Mouse (Mus musculus): ENCODE measurements around the gene Cdadc1. TPM values are rescaled to one million over a fixed set of nuclear protein-coding genes. Genes with fewer than 3 reads are reported as not detected.

Gene Cdadc1
- polyA plus RNA-seq, 1 experiment from 2014 or later = 35.5 TPM

- H3K4me2 ChIP-seq (replicated peaks; ENCODE audit: low read depth, low read length) = no peak overlapping the region
- H3K9ac ChIP-seq (ENCODE audit: low read depth, low read length) = no peak overlapping the region
- H3K36me3 ChIP-seq (ENCODE audit: control insufficient read depth, insufficient read depth, low read length) = peaks cover 4% of the 10 kb centered on the region; the same call in 1 of the 2 replicates
- no peak overlapping the region for H3K4me3 ChIP-seq (ENCODE audit: low read length)
- ATAC-seq (ENCODE audit: low FRiP score, low TSS enrichment) = no peak
- H3K4me1 ChIP-seq (ENCODE audit: control insufficient read depth, insufficient read depth, low read length) = no peaks in the 10 kb centered on the region
- no peak overlapping the region for H3K27ac ChIP-seq (ENCODE audit: low read depth, low read length)
- no peaks in the 10 kb centered on the region for H3K9me3 ChIP-seq (ENCODE audit: control insufficient read depth, low read length)
- no peaks in the 10 kb centered on the region for H3K27me3 ChIP-seq (ENCODE audit: control insufficient read depth, insufficient read depth, low read length)
- WGBS = 55% methylated on average over 3 of the region's 3 CpGs
Measured at GRCm38 (mm10) chr14:59543158-59543826, 54.5 kb downstream of the Cdadc1 start.

- Histone ChIP-seq H3K9ac (ENCODE audit: low read depth, low read length) (no peak overlapping the region), H3K4me2 (replicated peaks; ENCODE audit: low read depth, low read length) (no peak overlapping the region), H3K27ac (ENCODE audit: low read depth, low read length) (no peak overlapping the region), H3K9me3 (ENCODE audit: control insufficient read depth, low read length) (no peaks in the 10 kb centered on the region), H3K27me3 (ENCODE audit: control insufficient read depth, insufficient read depth, low read length) (no peaks in the 10 kb centered on the region), H3K4me3 (ENCODE audit: low read length) (no peak overlapping the region), H3K4me1 (ENCODE audit: control insufficient read depth, insufficient read depth, low read length) (no peaks in the 10 kb centered on the region), H3K36me3 (ENCODE audit: control insufficient read depth, insufficient read depth, low read length) (peaks cover 4% of the 10 kb centered on the region; the same call in 1 of the 2 replicates)
- ATAC-seq (ENCODE audit: low FRiP score, low TSS enrichment) = no peak
- 76% methylated on average over 6 of the region's 6 CpGs for WGBS
Measured at GRCm38 (mm10) chr14:59540761-59541160, 57.0 kb downstream of the Cdadc1 start.

GRCm38 (mm10) chr14:59540230-59540629 is 57.5 kb downstream of the Cdadc1 start:
- Histone ChIP-seq H3K4me2 (replicated peaks; ENCODE audit: low read depth, low read length) (no peak overlapping the region), H3K4me3 (ENCODE audit: low read length) (no peak overlapping the region), H3K9me3 (ENCODE audit: control insufficient read depth, low read length) (no peaks in the 10 kb centered on the region), H3K4me1 (ENCODE audit: control insufficient read depth, insufficient read depth, low read length) (no peaks in the 10 kb centered on the region), H3K36me3 (ENCODE audit: control insufficient read depth, insufficient read depth, low read length) (peaks cover 4% of the 10 kb centered on the region; the same call in 1 of the 2 replicates), H3K27ac (ENCODE audit: low read depth, low read length) (no peak overlapping the region), H3K27me3 (ENCODE audit: control insufficient read depth, insufficient read depth, low read length) (no peaks in the 10 kb centered on the region), H3K9ac (ENCODE audit: low read depth, low read length) (no peak overlapping the region)
- WGBS = 69% methylated on average over 2 of the region's 2 CpGs
- ATAC-seq (ENCODE audit: low FRiP score, low TSS enrichment) = no peak

DNA sequence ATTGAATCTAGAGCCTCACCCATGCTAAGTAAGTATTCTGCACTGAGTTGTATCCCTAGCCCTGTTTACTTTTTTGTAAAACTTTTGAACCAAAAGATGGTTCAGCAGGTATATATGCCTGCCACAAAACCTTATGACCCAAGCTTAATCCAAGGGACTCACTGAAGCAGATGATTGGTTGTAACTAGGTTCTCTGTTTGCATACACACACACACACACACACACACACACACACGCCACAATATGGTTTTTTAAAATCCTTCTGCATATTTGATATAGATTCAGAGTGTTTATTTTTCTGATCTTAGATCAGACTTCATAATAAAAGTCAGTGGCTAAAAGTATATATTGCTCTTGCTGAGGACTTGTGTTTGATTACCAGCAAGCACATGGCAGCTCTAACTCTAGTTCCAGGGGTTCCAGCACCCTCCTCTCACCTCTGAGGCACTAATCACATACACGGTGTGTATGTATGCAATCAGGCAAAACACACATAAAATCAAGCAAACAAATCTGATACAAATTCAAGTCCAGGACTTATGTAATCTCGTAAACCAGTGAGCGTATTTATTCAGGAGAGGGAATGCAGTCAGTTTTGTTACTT is 59.8 kb downstream of the Cdadc1 start:
- H3K9ac ChIP-seq (ENCODE audit: low read depth, low read length) = no peak overlapping the region
- no peaks in the 10 kb centered on the region for H3K27me3 ChIP-seq (ENCODE audit: control insufficient read depth, insufficient read depth, low read length)
- H3K4me1 ChIP-seq (ENCODE audit: control insufficient read depth, insufficient read depth, low read length) = no peaks in the 10 kb centered on the region
- H3K4me2 ChIP-seq (replicated peaks; ENCODE audit: low read depth, low read length) = no peak overlapping the region
- 91% methylated on average over 4 of the region's 4 CpGs for WGBS
- no peak overlapping the region for H3K4me3 ChIP-seq (ENCODE audit: low read length)
- H3K9me3 ChIP-seq (ENCODE audit: control insufficient read depth, low read length) = no peaks in the 10 kb centered on the region
- no peak overlapping the region for H3K27ac ChIP-seq (ENCODE audit: low read depth, low read length)
- no peak for ATAC-seq (ENCODE audit: low FRiP score, low TSS enrichment)
- peaks cover 4% of the 10 kb centered on the region; the same call in 1 of the 2 replicates for H3K36me3 ChIP-seq (ENCODE audit: control insufficient read depth, insufficient read depth, low read length)

DNA sequence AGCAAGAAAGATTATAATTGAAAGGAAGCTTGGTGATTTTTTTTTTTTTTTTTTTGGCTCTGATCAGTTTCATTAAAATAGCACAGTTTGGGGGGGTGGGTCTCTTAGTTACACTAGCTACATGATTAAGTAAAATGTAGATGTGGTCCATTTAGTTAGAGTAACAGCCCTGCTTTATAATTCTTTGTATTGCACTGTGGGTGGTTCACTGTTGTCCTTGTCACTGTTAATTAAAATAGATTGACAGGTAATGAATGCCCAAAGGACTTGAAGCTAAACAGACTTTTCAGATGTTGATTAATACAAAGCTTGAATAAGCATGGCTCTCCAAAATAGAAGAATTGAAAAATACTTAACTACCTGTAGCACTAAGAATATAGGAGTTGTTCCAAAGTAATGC is 63.9 kb downstream of the Cdadc1 start:
- no peak overlapping the region for H3K4me2 ChIP-seq (replicated peaks; ENCODE audit: low read depth, low read length)
- H3K9me3 ChIP-seq (ENCODE audit: control insufficient read depth, low read length) = no peaks in the 10 kb centered on the region
- H3K36me3 ChIP-seq (ENCODE audit: control insufficient read depth, insufficient read depth, low read length) = no peaks in the 10 kb centered on the region; the same call in 1 of the 2 replicates
- no peaks in the 10 kb centered on the region for H3K27me3 ChIP-seq (ENCODE audit: control insufficient read depth, insufficient read depth, low read length)
- no peak overlapping the region for H3K4me3 ChIP-seq (ENCODE audit: low read length)
- ATAC-seq (ENCODE audit: low FRiP score, low TSS enrichment) = no peak
- no peaks in the 10 kb centered on the region for H3K4me1 ChIP-seq (ENCODE audit: control insufficient read depth, insufficient read depth, low read length)
- no peak overlapping the region for H3K9ac ChIP-seq (ENCODE audit: low read depth, low read length)
- no peak overlapping the region for H3K27ac ChIP-seq (ENCODE audit: low read depth, low read length)

DNA sequence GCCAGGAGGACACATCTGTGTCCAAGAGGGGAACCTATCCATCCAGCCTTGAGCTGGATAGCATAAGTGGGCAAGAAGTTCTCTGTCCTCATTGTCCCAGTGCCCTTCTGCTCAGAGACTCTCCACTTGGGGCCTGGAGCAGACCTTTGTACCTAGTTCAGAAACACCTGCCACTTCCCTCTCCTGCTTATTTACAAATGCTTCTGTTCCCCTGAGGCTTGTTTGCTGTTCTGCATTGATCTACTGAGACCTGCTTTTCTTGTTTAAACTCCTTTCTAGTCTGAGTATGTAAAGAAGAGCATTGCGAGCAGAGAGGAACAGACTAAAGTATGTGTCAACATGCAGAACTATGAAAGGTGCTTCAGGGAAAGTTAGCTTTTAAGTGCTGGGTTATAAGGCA is 64.8 kb downstream of the Cdadc1 start:
- 86% methylated on average over 1 of the region's 1 CpGs for WGBS
- H3K9me3 ChIP-seq (ENCODE audit: control insufficient read depth, low read length) = no peaks in the 10 kb centered on the region
- no peaks in the 10 kb centered on the region for H3K4me1 ChIP-seq (ENCODE audit: control insufficient read depth, insufficient read depth, low read length)
- no peak overlapping the region for H3K9ac ChIP-seq (ENCODE audit: low read depth, low read length)
- no peak overlapping the region for H3K4me3 ChIP-seq (ENCODE audit: low read length)
- no peaks in the 10 kb centered on the region; the same call in 1 of the 2 replicates for H3K36me3 ChIP-seq (ENCODE audit: control insufficient read depth, insufficient read depth, low read length)
- no peak for ATAC-seq (ENCODE audit: low FRiP score, low TSS enrichment)
- no peaks in the 10 kb centered on the region for H3K27me3 ChIP-seq (ENCODE audit: control insufficient read depth, insufficient read depth, low read length)
- H3K27ac ChIP-seq (ENCODE audit: low read depth, low read length) = no peak overlapping the region
- H3K4me2 ChIP-seq (replicated peaks; ENCODE audit: low read depth, low read length) = no peak overlapping the region

DNA sequence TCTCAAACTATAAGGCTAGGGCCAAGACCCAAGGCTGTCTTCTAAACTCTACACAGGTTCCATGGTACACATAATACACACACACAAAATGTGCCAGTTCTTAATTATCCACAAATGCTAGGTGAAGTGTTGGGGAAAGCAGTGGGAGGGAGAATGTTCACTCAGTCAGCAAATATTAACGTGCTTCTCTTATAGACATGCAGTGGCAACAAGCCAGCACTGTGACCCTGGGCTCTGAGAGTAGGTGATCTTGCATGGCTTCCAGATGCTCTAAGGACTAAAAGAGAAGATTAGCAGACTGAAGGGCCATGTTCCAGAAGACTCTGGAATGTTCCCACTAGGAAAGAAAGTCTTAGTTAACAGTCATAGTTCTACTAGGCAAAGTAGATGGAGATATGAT is 67.0 kb downstream of the Cdadc1 start:
- H3K4me2 ChIP-seq (replicated peaks; ENCODE audit: low read depth, low read length) = no peak overlapping the region

GRCm38 (mm10) chr14:59525843-59526242 is 71.9 kb downstream of the Cdadc1 start:
- Histone ChIP-seq H3K4me1 (ENCODE audit: control insufficient read depth, insufficient read depth, low read length) (no peaks in the 10 kb centered on the region), H3K9me3 (ENCODE audit: control insufficient read depth, low read length) (no peaks in the 10 kb centered on the region), H3K36me3 (ENCODE audit: control insufficient read depth, insufficient read depth, low read length) (no peaks in the 10 kb centered on the region; the same call in 1 of the 2 replicates), H3K27me3 (ENCODE audit: control insufficient read depth, insufficient read depth, low read length) (no peaks in the 10 kb centered on the region), H3K27ac (ENCODE audit: low read depth, low read length) (no peak overlapping the region), H3K9ac (ENCODE audit: low read depth, low read length) (no peak overlapping the region), H3K4me2 (replicated peaks; ENCODE audit: low read depth, low read length) (no peak overlapping the region), H3K4me3 (ENCODE audit: low read length) (no peak overlapping the region)
- no peak for ATAC-seq (ENCODE audit: low FRiP score, low TSS enrichment)
- 92% methylated on average over 5 of the region's 5 CpGs for WGBS

More for the DNA sequence above, 67.0 kb downstream of the Cdadc1 start:
- Histone ChIP-seq H3K9ac (ENCODE audit: low read depth, low read length) (no peak overlapping the region), H3K4me3 (ENCODE audit: low read length) (no peak overlapping the region), H3K36me3 (ENCODE audit: control insufficient read depth, insufficient read depth, low read length) (no peaks in the 10 kb centered on the region; the same call in 1 of the 2 replicates), H3K9me3 (ENCODE audit: control insufficient read depth, low read length) (no peaks in the 10 kb centered on the region), H3K4me1 (ENCODE audit: control insufficient read depth, insufficient read depth, low read length) (no peaks in the 10 kb centered on the region), H3K27me3 (ENCODE audit: control insufficient read depth, insufficient read depth, low read length) (no peaks in the 10 kb centered on the region), H3K27ac (ENCODE audit: low read depth, low read length) (no peak overlapping the region)
- no peak for ATAC-seq (ENCODE audit: low FRiP score, low TSS enrichment)
- WGBS = 79% methylated on average over 1 of the region's 1 CpGs

DNA sequence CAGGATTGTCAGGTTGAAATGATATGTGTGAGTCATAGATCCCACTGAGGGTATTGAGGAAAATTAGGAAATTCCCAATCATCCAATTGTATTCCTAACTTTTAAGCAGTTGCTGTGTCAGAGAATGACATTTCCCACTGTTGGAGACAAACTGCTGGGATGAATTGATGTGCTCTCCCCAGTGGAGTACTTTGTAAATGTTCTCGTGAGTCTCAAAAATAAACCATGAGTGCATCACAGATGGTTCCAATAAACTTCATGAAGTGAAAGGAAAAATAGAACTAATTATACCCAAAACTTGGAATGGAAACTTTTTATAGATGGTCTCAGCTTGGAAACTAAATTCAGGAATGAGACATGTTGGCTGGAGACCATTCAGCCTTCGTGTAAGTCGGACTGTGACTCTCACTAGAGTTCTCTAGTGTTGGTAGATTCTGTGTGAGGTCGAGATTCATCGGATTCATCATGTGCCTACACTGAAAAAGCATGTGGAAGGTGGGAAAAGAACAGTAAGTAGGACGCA is 83.8 kb downstream of the Cdadc1 start:
- H3K27me3 ChIP-seq (ENCODE audit: control insufficient read depth, insufficient read depth, low read length) = no peaks in the 10 kb centered on the region
- H3K27ac ChIP-seq (ENCODE audit: low read depth, low read length) = no peak overlapping the region
- H3K9ac ChIP-seq (ENCODE audit: low read depth, low read length) = no peak overlapping the region
- no peaks in the 10 kb centered on the region for H3K36me3 ChIP-seq (ENCODE audit: control insufficient read depth, insufficient read depth, low read length)
- H3K4me3 ChIP-seq (ENCODE audit: low read length) = no peak overlapping the region
- 83% methylated on average over 6 of the region's 6 CpGs for WGBS
- H3K4me1 ChIP-seq (ENCODE audit: control insufficient read depth, insufficient read depth, low read length) = no peaks in the 10 kb centered on the region
- no peaks in the 10 kb centered on the region for H3K9me3 ChIP-seq (ENCODE audit: control insufficient read depth, low read length)
- no peak overlapping the region for H3K4me2 ChIP-seq (replicated peaks; ENCODE audit: low read depth, low read length)
- ATAC-seq (ENCODE audit: low FRiP score, low TSS enrichment) = no peak
